Mouse (Mus musculus) lung, embryonic 16.5 days (tissue): ENCODE data around the gene Pvr. TPM values are rescaled to one million over a fixed set of nuclear protein-coding genes. Genes with fewer than 3 reads are reported as not detected.

ENCODE experiments used
- ATAC-seq: fragments of 200-750 bp; cut with Nextera tagmentation; 2 replicates; pipeline ENCODE4 v1.8.0; 2017; ENCODE audit warnings: low read depth, mild to moderate bottlenecking, moderate library complexity
- H3K27ac ChIP-seq: fragments of 300-500 bp; sonication (generic); 2 replicates; pipeline ENCODE4 v1.5.1; 2014; ENCODE audit warnings: mild to moderate bottlenecking, control low read depth, low read length
- H3K27me3 ChIP-seq: fragments of 300-500 bp; sonication (generic); 2 replicates; pipeline ENCODE4 v1.6.1; 2014; ENCODE audit warnings: low read depth, low read length, mixed read lengths; ENCODE audit not compliant: control insufficient read depth, insufficient read depth
- H3K36me3 ChIP-seq: fragments of 300-500 bp; sonication (generic); 2 replicates; pipeline ENCODE4 v1.6.1; 2014; ENCODE audit warnings: low read length; ENCODE audit not compliant: control insufficient read depth, insufficient read depth
- H3K4me1 ChIP-seq: fragments of 300-500 bp; sonication (generic); replicated peaks from 2 replicates; pipeline ENCODE4 v1.6.1; 2014; ENCODE audit warnings: low read length, mixed read lengths; ENCODE audit not compliant: control insufficient read depth, insufficient read depth
- H3K4me2 ChIP-seq: fragments of 300-500 bp; sonication (generic); 2 replicates; pipeline ENCODE4 v1.6.1; 2014; ENCODE audit warnings: low read depth, low read length, control low read depth
- H3K4me3 ChIP-seq: fragments of 300-500 bp; sonication (generic); 2 replicates; pipeline ENCODE4 v1.5.1; 2014; ENCODE audit warnings: mild to moderate bottlenecking, low read length, control low read depth
- H3K9ac ChIP-seq: fragments of 300-500 bp; sonication (generic); 2 replicates; pipeline ENCODE4 v1.6.1; 2014; ENCODE audit warnings: low read length, control low read depth
- H3K9me3 ChIP-seq: fragments of 300-500 bp; sonication (generic); 2 replicates; pipeline ENCODE4 v1.6.1; 2016; ENCODE audit warnings: low read length; ENCODE audit not compliant: control insufficient read depth
- WGBS: fragments of 180-500 bp; shearing (Covaris S2); extraction: QIAGEN DNeasy Blood & Tissue Kit; methylation state at CpG from one replicate; pipeline ENCODE4 v1.1.7; 2014; 5-methylcytosine and 5-hydroxymethylcytosine counted together
- polyA plus RNA-seq: library from polyadenylated mRNA; unstranded; fragments of >200 nt; fragmentation: Nextera tagmentation; extraction: Ambion mirVana; gene quantifications from 2 replicates; pipeline ENCODE4 v1.2.1, GENCODE M21; 2015

The Pvr gene
- polyA plus RNA-seq, 1 experiment from 2014 or later, result 23.9 TPM

- Histone ChIP-seq H3K4me3 (no peak overlapping the region), H3K36me3 (no peaks in the 10 kb centered on the region), H3K4me1 (peaks cover 12% of the 10 kb centered on the region), H3K27ac (no peak overlapping the region), H3K4me2 (no peak overlapping the region), H3K9me3 (no peaks in the 10 kb centered on the region), H3K9ac (no peak overlapping the region), H3K27me3 (no peaks in the 10 kb centered on the region)
- no peak for ATAC-seq
- 73% methylated on average over 10 of the region's 10 CpGs for WGBS
Observed at GRCm38 (mm10) chr7:19952320-19952986, 31.5 kb upstream of the Pvr start.

- H3K4me1 ChIP-seq, result peaks cover 9% of the 10 kb centered on the region
- no peak within 1 kb of the TSS for H3K4me3 ChIP-seq
- WGBS, result 42% methylated on average over 9 of the region's 9 CpGs
- no peaks in the 10 kb centered on the region for H3K9me3 ChIP-seq
- no peak within 1 kb of the TSS for H3K4me2 ChIP-seq
- H3K27me3 ChIP-seq, result no peaks in the 10 kb centered on the region
- no peak within 1 kb of the TSS for H3K9ac ChIP-seq
- ATAC-seq, result no peak
- H3K27ac ChIP-seq, result no peak within 1 kb of the TSS
- no peaks in the 10 kb centered on the region for H3K36me3 ChIP-seq
Observed at GRCm38 (mm10) chr7:19950589-19950988, 29.6 kb upstream of the Pvr start, which contains the start of gene Igsf23. Gene Igsf23 (minus strand): TSS chr7:19950756.

- peaks cover 9% of the 10 kb centered on the region for H3K4me1 ChIP-seq
- 47% methylated on average over 10 of the region's 10 CpGs for WGBS
- H3K36me3 ChIP-seq, result no peaks in the 10 kb centered on the region
- no peak overlapping the region for H3K27ac ChIP-seq
- H3K9ac ChIP-seq, result no peak overlapping the region
- no peak overlapping the region for H3K4me2 ChIP-seq
- H3K9me3 ChIP-seq, result no peaks in the 10 kb centered on the region
- no peaks in the 10 kb centered on the region for H3K27me3 ChIP-seq
- ATAC-seq, result no peak
- H3K4me3 ChIP-seq, result no peak overlapping the region
Observed at GRCm38 (mm10) chr7:19949996-19950395, 29.0 kb upstream of the Pvr start.

GRCm38 (mm10) chr7:19948956-19949355, 28.0 kb upstream of the Pvr start:
- ATAC-seq, result no peak
- no peaks in the 10 kb centered on the region for H3K27me3 ChIP-seq
- no peak overlapping the region for H3K9ac ChIP-seq
- H3K4me3 ChIP-seq, result no peak overlapping the region
- no peak overlapping the region for H3K4me2 ChIP-seq
- peaks cover 9% of the 10 kb centered on the region for H3K4me1 ChIP-seq
- no peak overlapping the region for H3K27ac ChIP-seq
- no peaks in the 10 kb centered on the region for H3K36me3 ChIP-seq
- no peaks in the 10 kb centered on the region for H3K9me3 ChIP-seq
- 58% methylated on average over 12 of the region's 12 CpGs for WGBS

- no peak overlapping the region for H3K27ac ChIP-seq
- no peak overlapping the region for H3K9ac ChIP-seq
- H3K4me1 ChIP-seq, result no peaks in the 10 kb centered on the region
- no peaks in the 10 kb centered on the region for H3K27me3 ChIP-seq
- no peaks in the 10 kb centered on the region for H3K36me3 ChIP-seq
- no peak overlapping the region for H3K4me2 ChIP-seq
- H3K9me3 ChIP-seq, result no peaks in the 10 kb centered on the region
- WGBS, result 70% methylated on average over 13 of the region's 13 CpGs
- no peak for ATAC-seq
- no peak overlapping the region for H3K4me3 ChIP-seq
Observed at GRCm38 (mm10) chr7:19945821-19946515, 25.0 kb upstream of the Pvr start.

- no peaks in the 10 kb centered on the region for H3K27me3 ChIP-seq
- H3K36me3 ChIP-seq, result no peaks in the 10 kb centered on the region
- no peak overlapping the region for H3K27ac ChIP-seq
- no peaks in the 10 kb centered on the region for H3K9me3 ChIP-seq
- no peak for ATAC-seq
- 81% methylated on average over 5 of the region's 5 CpGs for WGBS
- H3K4me1 ChIP-seq, result peaks cover 3% of the 10 kb centered on the region
- no peak overlapping the region for H3K4me2 ChIP-seq
- no peak overlapping the region for H3K9ac ChIP-seq
- no peak overlapping the region for H3K4me3 ChIP-seq
Observed at GRCm38 (mm10) chr7:19945201-19945600, 24.2 kb upstream of the Pvr start.

GRCm38 (mm10) chr7:19944709-19945108, 23.7 kb upstream of the Pvr start:
- no peak overlapping the region for H3K4me2 ChIP-seq
- no peak overlapping the region for H3K27ac ChIP-seq
- ATAC-seq, result no peak
- H3K4me3 ChIP-seq, result no peak overlapping the region
- WGBS, result 85% methylated on average over 8 of the region's 8 CpGs
- H3K9ac ChIP-seq, result no peak overlapping the region
- H3K4me1 ChIP-seq, result peaks cover 5% of the 10 kb centered on the region
- H3K9me3 ChIP-seq, result no peaks in the 10 kb centered on the region
- H3K36me3 ChIP-seq, result no peaks in the 10 kb centered on the region
- H3K27me3 ChIP-seq, result no peaks in the 10 kb centered on the region

GRCm38 (mm10) chr7:19940256-19940655, 19.3 kb upstream of the Pvr start:
- peak; percentile 55 for ATAC-seq
- Histone ChIP-seq H3K27ac (peak overlapping the region; percentile 71), H3K9ac (peak overlapping the region; percentile 14; the same call in 1 of the 2 replicates), H3K4me3 (no peak overlapping the region), H3K4me1 (peaks cover 23% of the 10 kb centered on the region), H3K4me2 (peak overlapping the region; percentile 41), H3K9me3 (no peaks in the 10 kb centered on the region), H3K36me3 (no peaks in the 10 kb centered on the region), H3K27me3 (no peaks in the 10 kb centered on the region)
- WGBS, result 5% methylated on average over 5 of the region's 6 CpGs

- peak overlapping the region; percentile 71 for H3K27ac ChIP-seq
- ATAC-seq, result peak; percentile 86
- H3K9ac ChIP-seq, result no peak overlapping the region
- H3K27me3 ChIP-seq, result no peaks in the 10 kb centered on the region
- no peaks in the 10 kb centered on the region for H3K9me3 ChIP-seq
- WGBS, result 38% methylated on average over 10 of the region's 12 CpGs
- H3K4me2 ChIP-seq, result peak overlapping the region; percentile 41
- H3K4me1 ChIP-seq, result peaks cover 28% of the 10 kb centered on the region
- no peaks in the 10 kb centered on the region for H3K36me3 ChIP-seq
- H3K4me3 ChIP-seq, result no peak overlapping the region
Observed at GRCm38 (mm10) chr7:19939555-19940235, 18.7 kb upstream of the Pvr start.
